Mouse (Mus musculus): Measurements from ENCODE around the gene Olfr739. TPM values are rescaled to one million over a fixed set of nuclear protein-coding genes. Genes with fewer than 3 reads are reported as not detected.

The Olfr739 gene
- total RNA-seq, 1 experiment, result not detected

Other genes starting within 250 kb of the Olfr739 start
- not detected in 2 replicates for gene Olfr730, start 230.4 kb upstream of the Olfr739 start, total RNA-seq (2012; rRNA removed)
- gene Olfr731, start 176.8 kb upstream of the Olfr739 start, total RNA-seq (2012; rRNA removed), result not detected in 2 replicates
- not detected in 2 replicates for gene Olfr732, start 134.4 kb upstream of the Olfr739 start, total RNA-seq (2012; rRNA removed)
- gene Olfr733, start 117.1 kb upstream of the Olfr739 start, total RNA-seq (2012; rRNA removed), result not detected in 2 replicates
- not detected in 2 replicates for gene Olfr734, start 91.9 kb upstream of the Olfr739 start, total RNA-seq (2012; rRNA removed)
- not detected in 2 replicates for gene Olfr735, start 69.8 kb upstream of the Olfr739 start, total RNA-seq (2012; rRNA removed)
- not detected in 2 replicates for gene Tlr11, start 60.7 kb upstream of the Olfr739 start, total RNA-seq (2012; rRNA removed)
- not detected in 2 replicates for gene Olfr736, start 37.5 kb upstream of the Olfr739 start, total RNA-seq (2012; rRNA removed)
- gene Olfr738, start 11.1 kb upstream of the Olfr739 start, total RNA-seq (2012; rRNA removed), result not detected in 2 replicates
- gene Olfr740, start 26.9 kb downstream of the Olfr739 start, total RNA-seq (2012; rRNA removed), result not detected in 2 replicates
- not detected in 2 replicates for gene Olfr741, start 54.1 kb downstream of the Olfr739 start, total RNA-seq (2012; rRNA removed)
- gene Olfr742, start 85.0 kb downstream of the Olfr739 start, total RNA-seq (2012; rRNA removed), result not detected in 2 replicates
- gene Olfr743, start 103.2 kb downstream of the Olfr739 start, total RNA-seq (2012; rRNA removed), result not detected in 2 replicates
- gene Olfr744, start 196.3 kb downstream of the Olfr739 start, total RNA-seq (2012; rRNA removed), result not detected in 2 replicates
- gene Olfr745, start 220.8 kb downstream of the Olfr739 start, total RNA-seq (2012; rRNA removed), result not detected in 2 replicates
- gene Olfr746, start 228.5 kb downstream of the Olfr739 start, total RNA-seq (2012; rRNA removed), result not detected in 2 replicates

All from ES-E14 (cell line).